22 mouse cellular contexts compared by ENCODE assay signal in genomic region chrX:167901046-167901445, GRCm38 (mm10).
DNase-seq lines count a peak whose midpoint lies in the region; ATAC-seq and TF ChIP-seq lines count a peak whose summit lies in the region.
"Had no signal": no experiment of that assay in that cellular context is flagged by ENCODE, and none has a peak within 500 bp of the region (broad histone marks: within the 10 kb centered on the region; RNA-seq: fewer than 3 reads in every experiment).

No protein-coding gene starts in this region.

- no peak overlapping the region for H3K4me3 ChIP-seq in kidney, adult 2 months (ENCODE audit: insufficient read depth, low read depth, low read length)
- H3K4me3 ChIP-seq in kidney, embryonic 15.5 days (replicated peaks) = no peak overlapping the region
- H3K4me3 ChIP-seq in liver, adult 2 months (ENCODE audit: insufficient read depth, low read depth, low read length) = no peak overlapping the region

- TF ChIP-seq POLR2A in kidney, adult 2 months (IDR thresholded peaks at IDR 0.05; ENCODE audit: low read depth, low read length) = no peak
- no peak for TF ChIP-seq POLR2A in liver, adult 2 months (IDR thresholded peaks at IDR 0.05; ENCODE audit: extremely low read depth, insufficient read depth, low read length)

- H3K4me1 ChIP-seq in kidney, adult 2 months (ENCODE audit: control insufficient read depth, insufficient read depth, low read length) = no peaks in the 10 kb centered on the region
- no peaks in the 10 kb centered on the region for H3K4me1 ChIP-seq in kidney, embryonic 15.5 days
- H3K4me1 ChIP-seq in liver, adult 2 months (ENCODE audit: control insufficient read depth, insufficient read depth, low read length) = no peaks in the 10 kb centered on the region

- H3K27me3 ChIP-seq in kidney, adult 2 months (replicated peaks; ENCODE audit: control insufficient read depth, insufficient read depth, low read length) = no peaks in the 10 kb centered on the region
- H3K27me3 ChIP-seq in kidney, embryonic 15.5 days = peaks cover 31% of the 10 kb centered on the region
- H3K27me3 ChIP-seq in liver, adult 2 months (ENCODE audit: control insufficient read depth, insufficient read depth, low read length) = no peaks in the 10 kb centered on the region
- H3K27me3 ChIP-seq: CH12.LX had no signal

- no peak overlapping the region for H3K4me2 ChIP-seq in kidney, embryonic 15.5 days

- no peaks in the 10 kb centered on the region for H3K79me2 ChIP-seq in liver, adult 2 months (ENCODE audit: control insufficient read depth, insufficient read depth, low read length)

- no peak overlapping the region for H3K27ac ChIP-seq in kidney, adult 2 months (ENCODE audit: insufficient read depth, low read depth, low read length)
- H3K27ac ChIP-seq in kidney, embryonic 15.5 days = no peak overlapping the region
- no peak overlapping the region for H3K27ac ChIP-seq in liver, adult 2 months (replicated peaks; ENCODE audit: insufficient read depth, low read depth, low read length)

- WGBS in kidney, adult 2 months = 29% methylated on average over 3 of the region's 3 CpGs
- WGBS in kidney, embryonic 15.5 days = 69% methylated on average over 3 of the region's 3 CpGs
- WGBS in liver, adult 2 months = 20% methylated on average over 3 of the region's 3 CpGs

- no peak for ATAC-seq in kidney, embryonic 15.5 days (replicated peaks; ENCODE audit: low FRiP score)
- ATAC-seq: activated CD4-positive, CD25-positive, alpha-beta regulatory T cell, adult 4 months; CD4-positive, CD25-positive, alpha-beta regulatory T cell, adult 4 months; Patski had no signal

- H3K9me3 ChIP-seq in kidney, embryonic 15.5 days (replicated peaks) = no peaks in the 10 kb centered on the region
- H3K9me3 ChIP-seq: G1E had no signal

- H3K9ac ChIP-seq in kidney, embryonic 15.5 days = no peak overlapping the region
- no peak overlapping the region for H3K9ac ChIP-seq in liver, adult 2 months (ENCODE audit: low read depth, low read length)

- DNase-seq in kidney, adult 2 months = peak; percentile 63
- no peak for DNase-seq in kidney, postnatal 4 days
- peak; percentile 6 to 15 for DNase-seq in kidney, adult 8-10 months
- no peak for DNase-seq in kidney, adult 11 months
- peak; percentile 42 for DNase-seq in kidney, adult 9 months
- DNase-seq in liver, adult 2 months (ENCODE audit: extremely low read depth, low read depth, low spot score) = peak; percentile 83
- no peak for DNase-seq in liver
- DNase-seq: adrenal gland, adult 2 months; adrenal gland, adult 8-10 months; adrenal gland, postnatal 10 days; adrenal gland, postnatal 14 days; adrenal gland, postnatal 25 days; adrenal gland, postnatal 36 days; B cell, adult 2 months; cerebellum, adult 11 months; cerebellum, adult 11-12 months had no signal

- H3K36me3 ChIP-seq in kidney, adult 2 months (ENCODE audit: control insufficient read depth, insufficient read depth, low read length) = no peaks in the 10 kb centered on the region
- no peaks in the 10 kb centered on the region for H3K36me3 ChIP-seq in kidney, embryonic 15.5 days
- H3K36me3 ChIP-seq in liver, adult 2 months (ENCODE audit: control insufficient read depth, insufficient read depth, low read length) = no peaks in the 10 kb centered on the region
- H3K36me3 ChIP-seq: G1E had no signal

- no peak for TF ChIP-seq CTCF in kidney, adult 2 months (conservative IDR thresholded peaks at IDR 0.05; ENCODE audit: insufficient read depth, insufficient read length, low read depth, low read length)
- TF ChIP-seq CTCF in liver, adult 2 months (IDR thresholded peaks at IDR 0.05; ENCODE audit: low read depth, low read length) = no peak

Comparison
In these comparisons a context has a peak if more than half of its experiments do, and no peak if none do; other contexts are left out.
1. DNase-seq: peak in kidney, adult 2 months (single experiment), kidney, adult 8-10 months (2 of 2), kidney, adult 9 months (single experiment) and liver, adult 2 months (single experiment); none in kidney, postnatal 4 days (0 of 2), kidney, adult 11 months (single experiment) and liver (single experiment).